8 mouse cellular contexts compared by ENCODE assay signal in genomic region chr17:66490022-66490601, GRCm38 (mm10). TPM values are rescaled to one million over a fixed set of nuclear protein-coding genes. Genes with fewer than 3 reads are reported as not detected.
DNase-seq lines count a peak whose midpoint lies in the region; ATAC-seq lines count a peak whose summit lies in the region.
"Had no signal": no experiment of that assay in that cellular context is flagged by ENCODE, and none has a peak within 500 bp of the region (broad histone marks: within the 10 kb centered on the region; RNA-seq: fewer than 3 reads in every experiment).

No protein-coding gene starts in this region.

- H3K27ac ChIP-seq in embryonic facial prominence, embryonic 14.5 days (replicated peaks; ENCODE audit: low read depth, low read length) = no peak overlapping the region
- no peak overlapping the region for H3K27ac ChIP-seq in hindbrain, embryonic 16.5 days (ENCODE audit: low read depth, low read length)
- H3K27ac ChIP-seq: limb, embryonic 15.5 days had no signal

- no peaks in the 10 kb centered on the region for H3K4me1 ChIP-seq in embryonic facial prominence, embryonic 14.5 days (ENCODE audit: control insufficient read depth, insufficient read depth, low read length)
- H3K4me1 ChIP-seq in hindbrain, embryonic 16.5 days (ENCODE audit: control insufficient read depth, insufficient read depth, low read depth, low read length) = no peaks in the 10 kb centered on the region

- 45% methylated on average over 10 of the region's 10 CpGs for WGBS in embryonic facial prominence, embryonic 14.5 days
- WGBS in hindbrain, embryonic 16.5 days = 44% methylated on average over 10 of the region's 10 CpGs

- peaks cover 15% of the 10 kb centered on the region for H3K36me3 ChIP-seq in embryonic facial prominence, embryonic 14.5 days (ENCODE audit: control insufficient read depth, insufficient read depth, low read length)
- H3K36me3 ChIP-seq in hindbrain, embryonic 16.5 days (ENCODE audit: control insufficient read depth, insufficient read depth, low read length) = peaks cover 9% of the 10 kb centered on the region

- H3K9me3 ChIP-seq in embryonic facial prominence, embryonic 14.5 days (ENCODE audit: control insufficient read depth, low read length) = no peaks in the 10 kb centered on the region
- no peaks in the 10 kb centered on the region for H3K9me3 ChIP-seq in hindbrain, embryonic 16.5 days (ENCODE audit: control insufficient read depth, low read length)
- H3K9me3 ChIP-seq: limb, embryonic 15.5 days had no signal

- no peaks in the 10 kb centered on the region for H3K27me3 ChIP-seq in embryonic facial prominence, embryonic 14.5 days (replicated peaks; ENCODE audit: control insufficient read depth, insufficient read depth, low read length)
- H3K27me3 ChIP-seq in hindbrain, embryonic 16.5 days (replicated peaks; ENCODE audit: control insufficient read depth, insufficient read depth, low read length) = no peaks in the 10 kb centered on the region
- H3K27me3 ChIP-seq: limb, embryonic 15.5 days had no signal

- peak; percentile 82 for DNase-seq in ES-CJ7 (ENCODE audit: low read depth, low spot score)
- peak; percentile 64 for DNase-seq in adrenal gland, postnatal 14 days
- peak; percentile 42 for DNase-seq in embryonic facial prominence, embryonic 14.5 days (ENCODE audit: low spot score)
- DNase-seq in layer of hippocampus, postnatal 10 days (ENCODE audit: low spot score in 2 of 2) = peak; percentile 62 to 69
- peak; percentile 62 to 66 for DNase-seq in right cerebral cortex, postnatal 36 days (ENCODE audit: low spot score in 2 of 2)

- no peak overlapping the region for H3K4me2 ChIP-seq in embryonic facial prominence, embryonic 14.5 days (ENCODE audit: low read depth, low read length)
- no peak overlapping the region for H3K4me2 ChIP-seq in hindbrain, embryonic 16.5 days (ENCODE audit: low read length)
- H3K4me2 ChIP-seq: limb, embryonic 15.5 days had no signal

- no peak overlapping the region for H3K9ac ChIP-seq in embryonic facial prominence, embryonic 14.5 days (ENCODE audit: low read depth, low read length)
- no peak overlapping the region; the same call in 1 of the 2 replicates for H3K9ac ChIP-seq in hindbrain, embryonic 16.5 days (ENCODE audit: low read depth, low read length)
- H3K9ac ChIP-seq: limb, embryonic 15.5 days had no signal

- no peak overlapping the region for H3K4me3 ChIP-seq in embryonic facial prominence, embryonic 14.5 days (ENCODE audit: low read depth, low read length)
- no peak overlapping the region for H3K4me3 ChIP-seq in hindbrain, embryonic 16.5 days (ENCODE audit: low read length)
- H3K4me3 ChIP-seq: limb, embryonic 15.5 days had no signal

- ATAC-seq in embryonic facial prominence, embryonic 14.5 days (ENCODE audit: low read depth) = peak; percentile 53; the same call in 1 of the 2 replicates
- ATAC-seq in hindbrain, embryonic 16.5 days = peak; percentile 46
- peak; percentile 73 for ATAC-seq in megakaryocyte, adult 5-6 weeks (ENCODE audit: poor library complexity, severe bottlenecking)

RNA-seq across cellular contexts. Expression of gene Rab12, which starts 29.4 kb away (rescaled TPM):
- total RNA-seq in adrenal gland, postnatal 14 days (2021) = 97.8 and 99.6 TPM in 2 replicates
- polyA plus RNA-seq in embryonic facial prominence, embryonic 14.5 days (2014; fragmentation: Nextera tagmentation; extraction: Ambion mirVana) = 58.5 and 60.1 TPM in 2 replicates
- polyA plus RNA-seq in hindbrain, embryonic 16.5 days (2015; fragmentation: Nextera tagmentation; extraction: Ambion mirVana) = 23.8 and 69.7 TPM in 2 replicates
- 100 to 1,000 TPM; 124 to 134 TPM for total RNA-seq in layer of hippocampus, postnatal 10 days (2021)
- total RNA-seq in megakaryocyte, adult 5-6 weeks (2015) = 22.5 and 22.7 TPM in 2 replicates
- total RNA-seq in megakaryocyte, adult 5-6 weeks (2017) = 24.3 and 36.5 TPM in 2 replicates

RNA-seq across cellular contexts. Expression of gene Mtcl1, which starts 40.6 kb away (rescaled TPM):
- 13.7 and 14.3 TPM in 2 replicates for total RNA-seq in adrenal gland, postnatal 14 days (2021)
- 8.2 and 8.8 TPM in 2 replicates for polyA plus RNA-seq in embryonic facial prominence, embryonic 14.5 days (2014; fragmentation: Nextera tagmentation; extraction: Ambion mirVana)
- polyA plus RNA-seq in hindbrain, embryonic 16.5 days (2015; fragmentation: Nextera tagmentation; extraction: Ambion mirVana) = 28.0 and 33.2 TPM in 2 replicates
- 10 to 100 TPM; 30.0 to 41.4 TPM for total RNA-seq in layer of hippocampus, postnatal 10 days (2021)
- total RNA-seq in megakaryocyte, adult 5-6 weeks (2015) = not detected in 2 replicates
- total RNA-seq in megakaryocyte, adult 5-6 weeks (2017) = 0.73 TPM in 1 of 2 replicates, not detected in the other
